Mouse (Mus musculus) liver, adult 2 months (tissue): Measurements from ENCODE around the gene Rps25.

Experiments used
- CTCF ChIP-seq: fragments of 200-500 bp; IDR thresholded peaks from 2 replicates; pipeline ENCODE4 v1.5.1; 2011; ENCODE audit warnings: low read depth, low read length, control low read depth
- POLR2A ChIP-seq: fragments of 200-500 bp; IDR thresholded peaks from 2 replicates; pipeline ENCODE4 v1.6.1; 2011; ENCODE audit warnings: low read length, control low read depth; ENCODE audit not compliant: insufficient read depth; ENCODE audit errors: extremely low read depth

GRCm38 (mm10) chr9:44387221-44387620 is 19.7 kb upstream of the Rps25 start:
- no peak for TF ChIP-seq CTCF
- no peak for TF ChIP-seq POLR2A
